Mouse (Mus musculus) embryo, embryonic 10.5 days (tissue): Measurements from ENCODE around the gene Ppp2r5d.
A peak's percentile ranks its signal among the peaks of the same experiment; 100 is the strongest.

Experiments used
- DNase-seq: peaks from one replicate; pipeline ENCODE4 v3.0.0-alpha.2; 2015; ENCODE audit warnings: low spot score

Gene Ppp2r5d

GRCm38 (mm10) chr17:46644152-46644805 lies 60.6 kb downstream of the Ppp2r5d start:
- DNase-seq, result no peak

GRCm38 (mm10) chr17:46642060-46642459 lies 62.9 kb downstream of the Ppp2r5d start:
- DNase-seq, result no peak

- no peak for DNase-seq
Observed at GRCm38 (mm10) chr17:46639929-46640328, 65.0 kb downstream of the Ppp2r5d start.

- DNase-seq, result peak; percentile 88
Observed at GRCm38 (mm10) chr17:46636831-46637523, 67.9 kb downstream of the Ppp2r5d start.
